Comparison of ENCODE assay signal across 10 mouse cellular contexts in genomic region chr1:85555261-85555660, GRCm38 (mm10). TPM values are rescaled to one million over a fixed set of nuclear protein-coding genes. Genes with fewer than 3 reads are reported as not detected.
DNase-seq lines count a peak whose midpoint lies in the region.
"Not testable (repeated sequence)": the region's sequence is repeated elsewhere in the genome, so short reads cannot be mapped to it uniquely, and the experiment has no call there.
"Had no signal": no experiment of that assay in that cellular context is flagged by ENCODE, and none has a peak within 500 bp of the region (broad histone marks: within the 10 kb centered on the region; RNA-seq: fewer than 3 reads in every experiment).

No protein-coding gene starts in this region.

- intact Hi-C loops in gastrocnemius, postnatal 14 days (cut with DNase I; ENCODE audit: low total_unique reads) = not testable (repeated sequence)

- DNase-seq in cerebellum, adult 11 months = peak; percentile 2
- peak; percentile 7 for DNase-seq in gastrocnemius, postnatal 14 days
- peak; percentile 19 for DNase-seq in kidney, adult 11 months
- DNase-seq in layer of hippocampus, adult 9-11 months = peak; percentile 8
- DNase-seq in lung, postnatal 4 days = peak; percentile 32 to 46
- DNase-seq in spleen, postnatal 36 days (ENCODE audit: low spot score in 2 of 2) = peak; percentile 27 to 34
- peak; percentile 10 for DNase-seq in thymus, postnatal 4 days

RNA-seq across cellular contexts. Expression of gene G530012D18Rik, which starts 20.2 kb away (rescaled TPM):
- not detected for total RNA-seq in gastrocnemius, postnatal 14 days (2021)
- total RNA-seq: adrenal gland, postnatal 36 days; gastrocnemius, postnatal 36 days; layer of hippocampus, postnatal 36 days had no signal

RNA-seq across cellular contexts. Expression of gene Sp110, which starts 43.4 kb away (rescaled TPM):
- total RNA-seq in gastrocnemius, postnatal 14 days (2021) = under 1 TPM; 0.49 to 0.84 TPM

RNA-seq across cellular contexts. Expression of gene Sp140, which starts 44.9 kb away (rescaled TPM):
- 1 to 10 TPM in 1 of 2 experiments, under 1 TPM in 1; 0.58 to 1.2 TPM for total RNA-seq in gastrocnemius, postnatal 14 days (2021)

Comparison
In these comparisons a context has a peak if more than half of its experiments do, and no peak if none do; other contexts are left out.
1. Peak in every context shown above with its lines: DNase-seq.